Mouse (Mus musculus) liver, embryonic 14.5 days (tissue): ENCODE data around the gene Tnpo3.

ENCODE experiments used
- CTCF ChIP-seq: IDR thresholded peaks from 2 replicates; pipeline ENCODE4 v1.5.1; 2016; ENCODE audit warnings: antibody characterized with exemption, low read depth, control low read depth
- EP300 ChIP-seq: IDR thresholded peaks from 2 replicates; pipeline ENCODE4 v1.6.1; 2016; ENCODE audit warnings: antibody characterized with exemption, low read depth

DNA sequence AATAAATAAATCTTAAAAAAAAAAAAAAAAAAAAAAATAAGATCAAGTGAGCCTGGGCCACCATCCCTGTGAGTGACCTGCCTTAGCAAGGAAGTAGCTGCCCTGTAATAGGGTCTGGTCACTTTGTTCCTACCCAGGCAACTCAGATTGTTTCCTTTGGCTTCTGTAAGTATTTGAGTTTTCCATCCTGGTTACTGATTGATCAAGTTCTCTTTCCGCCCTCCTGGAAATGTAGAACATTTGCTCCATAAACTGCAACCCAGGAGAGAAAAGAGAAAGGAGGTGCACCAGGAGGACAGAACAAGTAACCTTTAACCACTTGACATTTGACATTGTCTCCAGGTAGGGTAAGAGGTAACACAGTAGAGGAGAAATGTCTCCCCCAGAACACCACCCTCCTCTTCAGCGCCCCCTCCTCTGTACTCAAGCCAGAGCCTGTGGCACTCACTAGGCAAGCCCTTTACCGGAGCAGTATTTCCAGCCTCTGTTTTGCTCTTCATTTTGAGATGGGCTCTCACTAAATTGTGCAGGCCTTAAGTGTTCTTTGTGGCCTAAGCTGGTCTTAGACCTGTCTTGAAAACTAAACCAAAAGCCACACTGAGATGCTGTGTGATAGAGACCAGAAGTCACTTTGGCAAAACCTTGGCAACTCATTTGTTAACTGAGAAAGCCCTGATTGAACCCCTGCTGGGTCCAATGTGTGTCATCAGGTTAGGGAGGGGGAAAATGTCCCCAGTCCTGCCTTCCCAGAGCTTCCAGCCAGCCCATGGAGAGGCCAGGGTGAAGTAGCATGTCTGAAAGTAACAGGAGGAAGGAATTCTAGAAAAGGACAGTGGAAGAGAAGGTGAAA is 49.2 kb upstream of the Tnpo3 start:
- TF ChIP-seq CTCF (no peak), EP300 (no peak)
